Mouse (Mus musculus) MN1 (cell line): ENCODE data around the gene Best1.
A peak's percentile ranks its signal among the peaks of the same experiment; 100 is the strongest.

Experiments used
- DNase-seq: peaks from one replicate; pipeline ENCODE4 v3.0.0-alpha.2; 2016; ENCODE audit warnings: low spot score

The Best1 gene

DNA sequence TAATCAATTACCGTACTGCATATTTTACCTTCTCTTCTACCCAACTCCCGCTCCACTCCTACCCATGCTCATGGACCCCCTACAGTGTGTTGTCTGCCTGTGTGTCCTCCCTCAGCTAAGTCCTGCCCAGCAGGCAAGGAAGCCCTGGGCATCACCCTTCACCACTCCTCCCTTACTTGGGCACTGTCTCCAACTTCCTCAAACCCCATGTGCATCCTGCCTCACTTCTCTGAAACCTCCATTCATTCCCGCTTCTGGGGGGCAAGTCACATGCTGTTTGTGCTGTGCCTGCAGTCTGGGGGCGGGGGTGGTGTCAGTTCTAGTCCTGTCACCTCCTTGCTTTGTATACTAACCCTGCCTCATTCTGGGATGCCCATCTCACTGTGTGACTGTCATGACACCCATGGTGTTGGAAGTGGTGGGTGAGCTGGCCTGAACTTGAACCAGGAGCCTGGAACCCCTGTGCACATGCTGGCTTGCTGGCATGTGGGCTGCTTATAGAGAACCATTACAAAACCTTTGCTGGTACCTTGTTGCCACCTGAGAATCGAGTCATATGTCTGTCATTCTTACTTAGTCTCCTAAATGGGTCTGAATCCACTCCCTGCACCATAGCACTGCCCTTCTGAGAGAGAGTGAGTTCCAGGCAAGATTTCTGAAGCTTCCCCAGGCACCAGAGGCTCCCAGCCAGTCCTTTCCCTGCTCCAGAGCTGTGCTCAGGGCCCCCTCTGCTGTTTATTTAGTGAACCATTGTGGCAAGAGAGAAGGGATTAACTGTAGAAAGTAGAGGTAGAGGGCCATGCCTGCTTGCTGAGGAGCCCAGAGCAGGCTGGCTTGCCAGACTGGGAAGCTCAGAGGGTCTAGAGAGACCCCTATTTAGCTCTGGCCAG lies 21.2 kb upstream of the Best1 start:
- DNase-seq, result peak; percentile 44

DNA sequence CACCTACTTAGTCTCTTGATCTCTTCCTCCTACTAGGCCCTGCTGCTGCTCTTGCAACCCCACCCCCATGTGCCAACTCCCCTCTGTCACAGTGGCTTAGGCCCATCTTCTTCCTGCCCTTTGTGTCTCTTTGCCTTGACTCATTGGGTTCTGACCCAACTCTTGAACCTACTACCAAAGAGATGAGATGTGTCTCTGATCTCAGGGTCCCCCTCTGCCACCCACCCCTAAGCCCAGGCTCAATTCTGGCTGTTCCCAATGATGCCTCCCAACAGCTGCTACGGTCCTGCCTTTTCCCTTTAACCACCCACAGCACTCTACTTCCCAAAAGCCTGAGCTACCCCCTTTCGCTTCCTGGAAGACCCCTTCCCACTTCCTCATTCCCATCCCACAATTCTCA lies 20.5 kb upstream of the Best1 start:
- DNase-seq, result no peak

DNA sequence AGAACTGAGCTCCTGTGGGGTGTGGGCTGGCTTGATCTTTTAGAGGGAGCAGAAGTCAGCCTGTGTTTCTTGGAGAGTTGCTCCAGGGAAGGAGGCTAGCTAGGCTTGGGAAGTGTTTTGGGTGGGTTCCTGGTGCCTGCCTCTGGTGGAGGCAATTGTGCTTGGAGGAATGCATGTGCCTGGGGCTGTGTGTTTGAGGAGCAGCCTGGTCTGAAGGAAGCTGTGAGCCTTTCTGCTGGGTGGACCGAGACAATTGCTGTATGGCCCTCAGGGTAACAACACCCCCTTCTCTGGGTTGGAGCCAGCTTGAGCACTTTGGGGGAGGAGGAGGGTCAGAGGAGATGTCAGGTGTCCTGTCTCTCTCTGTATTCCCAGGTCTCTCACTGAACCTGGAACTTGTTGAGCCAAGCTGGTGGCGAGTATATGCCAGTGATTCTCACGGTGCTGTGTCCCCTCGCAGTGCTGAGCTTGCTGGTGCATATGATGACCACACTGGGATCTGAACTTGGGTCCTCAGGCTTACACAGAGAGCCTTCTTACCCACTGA lies 17.9 kb upstream of the Best1 start:
- no peak for DNase-seq

DNA sequence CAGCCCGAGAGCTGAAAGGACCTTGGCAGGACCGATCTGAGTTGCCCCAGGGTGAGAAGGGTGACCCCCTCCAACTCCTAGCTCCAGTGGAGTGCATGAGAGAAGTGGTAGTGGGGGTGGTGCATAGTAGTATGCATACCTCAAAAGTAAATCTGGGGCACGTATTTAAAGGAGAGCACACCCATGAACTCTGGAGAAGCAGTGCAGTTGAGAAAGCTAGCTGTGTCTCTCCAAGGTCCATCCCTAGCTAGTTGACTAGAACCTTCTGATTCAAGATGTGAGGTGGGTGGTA lies 17.0 kb upstream of the Best1 start:
- no peak for DNase-seq

DNA sequence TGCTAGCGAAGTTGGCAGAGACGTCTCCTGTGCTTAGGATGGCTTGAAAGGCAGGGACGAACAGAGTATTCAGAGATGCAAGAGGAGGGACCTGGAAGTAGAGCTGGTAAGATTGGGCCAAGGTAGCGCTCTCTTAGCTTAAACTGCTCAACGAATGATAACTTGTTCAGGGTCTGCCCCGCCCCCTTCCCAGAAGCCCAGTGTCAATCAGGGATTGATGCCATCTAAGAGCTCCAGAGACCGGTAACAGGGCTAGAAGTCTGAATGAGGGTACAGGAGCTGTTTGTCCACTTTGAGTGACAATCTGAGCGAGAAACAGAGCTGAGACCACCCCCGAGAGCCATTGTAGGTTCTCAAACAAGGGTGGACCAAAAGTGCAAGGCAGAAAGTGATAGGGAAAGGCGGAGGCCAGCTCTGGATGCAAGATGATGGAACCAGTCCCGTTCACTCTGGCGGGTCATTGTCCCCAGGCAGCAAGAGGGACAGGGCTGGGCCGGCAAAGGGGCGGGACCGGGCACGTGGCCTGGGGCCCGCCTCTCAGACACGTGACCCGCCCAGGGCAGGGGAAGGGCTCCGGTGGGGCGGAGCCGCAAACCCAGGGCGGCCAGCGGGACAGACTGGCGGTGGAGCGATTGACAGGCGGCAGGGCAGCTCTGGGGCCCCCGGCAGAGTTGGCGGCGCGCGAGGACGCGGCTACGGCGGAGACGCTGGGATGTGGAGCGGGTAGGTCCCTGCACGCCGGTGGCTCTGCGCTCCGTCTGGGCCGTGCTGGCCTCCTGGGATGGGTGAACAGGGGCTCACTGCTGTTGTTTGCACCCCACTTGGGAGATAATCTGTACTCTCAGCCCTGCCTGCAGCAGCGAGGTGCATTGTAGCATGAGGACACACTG lies 16.4 kb upstream of the Best1 start:
- peak; percentile 70 for DNase-seq

DNA sequence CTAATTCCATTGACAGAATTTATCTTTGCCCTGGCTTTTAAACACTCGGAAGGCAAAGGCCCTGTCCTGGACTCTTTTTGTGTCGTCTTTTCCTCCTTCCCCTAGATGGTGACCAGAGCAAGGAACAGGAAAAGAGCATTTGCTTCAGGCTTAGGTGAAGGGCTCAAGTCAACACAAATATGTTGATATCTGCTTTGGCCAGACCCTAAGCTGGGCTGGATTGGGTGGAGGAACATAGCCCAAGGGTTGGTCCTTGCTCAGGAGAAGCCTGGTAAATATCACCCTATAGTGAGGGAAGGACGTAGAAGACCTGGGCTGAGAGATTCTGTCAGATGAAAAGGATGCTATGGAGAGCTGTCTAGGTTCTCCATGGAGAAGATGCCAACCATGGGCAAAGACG lies 14.7 kb upstream of the Best1 start:
- DNase-seq, result no peak

DNA sequence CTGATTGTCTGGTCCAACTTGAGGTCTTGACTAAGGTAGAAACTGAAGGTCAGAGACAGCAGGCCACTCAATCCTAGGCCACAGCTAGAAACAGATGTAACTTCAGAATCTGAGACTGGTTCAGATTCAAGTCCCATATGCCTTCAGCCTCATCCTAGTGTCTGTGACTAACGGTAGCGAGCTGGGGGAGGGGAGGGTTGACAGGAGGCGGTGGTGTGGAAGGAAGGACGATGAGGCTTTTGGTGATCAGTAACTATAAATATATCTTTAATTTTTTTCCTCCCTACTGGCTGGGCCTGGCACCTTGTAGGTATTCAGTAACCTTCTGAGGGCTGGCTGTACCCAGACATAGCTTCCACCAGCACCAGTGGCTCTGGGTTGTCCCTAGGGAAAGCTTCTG lies 14.0 kb upstream of the Best1 start:
- no peak for DNase-seq

DNA sequence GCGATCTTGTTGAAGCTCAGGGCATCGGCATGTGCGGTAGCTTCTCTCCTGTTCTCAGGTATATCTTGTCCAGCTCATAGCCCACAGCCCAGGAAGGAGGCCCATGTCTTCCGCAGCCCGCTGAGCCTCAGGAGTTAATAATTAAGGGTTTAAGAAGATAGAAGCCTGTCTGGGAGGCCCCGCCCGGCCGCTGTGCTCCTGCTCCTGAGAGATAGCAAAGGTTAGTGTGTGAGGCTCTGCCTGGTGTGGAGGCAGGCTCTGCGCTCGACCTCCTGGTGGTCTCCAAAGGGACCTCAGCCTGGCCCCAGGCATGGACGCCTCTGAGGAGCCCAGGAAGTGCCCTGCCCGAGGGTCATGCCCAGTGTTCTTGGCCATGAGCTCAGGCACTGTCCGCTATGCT lies 13.4 kb upstream of the Best1 start:
- no peak for DNase-seq

DNA sequence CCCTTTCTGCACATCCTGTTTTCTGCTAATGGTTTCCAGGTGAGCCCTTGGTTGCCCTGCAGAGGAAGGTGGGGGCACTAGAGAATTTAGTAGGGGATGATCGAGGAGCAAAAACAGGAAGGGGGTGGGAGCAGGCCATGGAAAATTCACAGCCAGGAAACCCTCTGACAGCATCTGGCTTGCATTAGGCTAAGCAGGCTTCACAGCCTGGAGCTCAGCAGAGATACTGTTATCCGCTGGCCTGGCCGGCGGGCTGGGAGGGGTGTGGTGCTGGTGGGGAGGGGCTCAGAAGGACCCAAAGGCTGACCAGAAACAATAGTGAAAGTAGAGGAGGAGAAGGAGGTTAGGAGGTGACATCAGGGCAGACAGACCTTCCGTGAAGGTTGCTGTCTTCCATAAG lies 12.5 kb upstream of the Best1 start:
- no peak for DNase-seq

DNA sequence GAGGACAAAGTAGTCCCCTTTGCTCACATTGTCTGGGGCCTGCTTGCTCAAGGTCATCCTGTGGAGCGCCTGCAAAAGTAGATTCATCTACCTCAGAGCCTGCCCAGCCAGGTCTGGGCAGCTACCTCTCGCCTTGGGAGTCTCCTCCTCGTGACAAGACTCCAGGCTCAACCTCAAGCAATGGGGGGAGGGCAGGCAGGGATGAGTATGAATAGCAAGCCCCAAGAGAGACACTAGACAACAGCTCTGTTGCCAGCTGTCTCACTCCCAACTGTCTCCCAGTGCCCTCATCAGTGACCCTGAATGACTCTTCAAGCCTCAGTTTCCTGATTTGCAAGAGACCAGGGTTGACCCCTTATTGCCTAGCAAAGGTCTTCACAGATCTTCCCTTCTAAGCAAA lies 11.9 kb upstream of the Best1 start:
- DNase-seq, result no peak

DNA sequence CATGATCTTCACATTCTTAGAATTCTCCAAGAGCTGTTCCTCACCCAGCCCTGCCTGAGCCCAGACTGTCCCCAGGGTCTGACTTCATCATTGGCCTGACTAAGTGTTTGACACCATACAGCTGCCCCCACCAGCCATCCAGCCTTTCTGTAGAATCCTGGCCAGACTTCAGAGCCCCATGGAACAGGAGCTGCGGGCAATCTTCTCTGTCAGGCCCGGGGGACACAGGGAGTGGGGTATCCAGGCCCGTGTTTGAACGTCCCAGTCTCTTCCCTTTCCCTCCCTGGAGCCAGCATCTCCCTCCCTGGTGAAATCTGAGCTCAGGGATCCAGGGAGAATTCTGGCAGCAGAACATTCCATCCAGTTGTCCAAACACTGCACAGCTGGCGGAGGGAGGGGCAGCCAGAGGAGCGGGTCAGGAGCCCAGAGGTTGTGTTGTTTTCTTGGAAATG lies 11.4 kb upstream of the Best1 start:
- DNase-seq, result no peak

DNA sequence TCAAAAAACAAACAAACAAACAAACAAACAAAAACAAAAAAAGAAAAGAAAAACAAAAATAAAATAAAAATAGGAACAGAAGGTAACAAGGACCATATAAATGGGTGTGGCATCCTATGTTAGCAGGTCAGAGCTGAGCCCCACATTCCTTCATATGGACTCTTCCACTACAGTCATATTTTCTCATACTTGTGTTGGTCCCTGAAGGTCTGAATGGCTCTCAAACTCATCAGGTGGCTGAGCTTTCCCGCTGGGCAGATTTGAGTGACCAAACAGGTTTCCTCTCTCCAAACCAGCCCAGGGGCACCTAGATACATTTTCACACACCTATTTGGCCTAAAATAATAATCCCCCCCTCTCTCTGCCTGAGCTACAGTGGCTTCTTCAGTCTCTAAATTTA lies 10.0 kb upstream of the Best1 start:
- DNase-seq, result no peak

DNA sequence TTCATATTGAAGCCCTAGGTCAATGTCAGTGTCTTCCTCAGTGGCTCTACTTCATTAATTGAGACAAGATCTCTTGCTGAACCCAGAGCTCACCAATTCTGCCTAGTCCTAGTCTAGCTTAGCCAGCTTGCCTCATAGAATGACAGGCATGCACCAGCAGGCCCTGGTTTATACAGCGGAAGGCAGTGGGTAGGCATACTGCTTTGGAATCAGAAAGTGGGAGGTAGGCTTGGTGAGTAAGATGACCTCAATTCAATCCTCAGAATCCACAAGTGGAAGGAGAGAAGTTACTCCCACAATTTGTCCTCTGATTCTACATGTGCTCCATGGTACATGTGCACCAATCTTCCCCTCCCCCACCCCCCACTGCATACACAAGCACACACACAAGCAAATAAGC lies 2.3 kb upstream of the Best1 start:
- DNase-seq, result no peak

DNA sequence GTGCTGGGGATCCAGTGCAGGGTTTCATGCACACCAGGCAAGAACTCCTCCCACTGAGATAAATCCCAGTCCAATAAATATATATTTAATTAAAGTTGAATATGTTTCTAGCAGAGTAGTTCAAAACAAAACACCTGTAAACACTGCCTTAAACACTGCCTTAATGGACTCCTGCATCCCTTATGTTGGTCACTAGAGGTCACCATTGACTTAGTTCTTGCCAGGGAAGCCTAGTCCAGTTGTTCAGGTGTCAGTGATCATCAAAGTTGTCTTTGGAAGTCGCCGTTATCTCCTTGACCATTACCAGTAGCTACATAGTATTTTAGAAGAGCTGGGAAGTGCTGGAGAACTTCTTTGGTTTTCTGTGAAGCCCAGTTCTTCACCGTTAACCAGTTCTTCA lies 1.1 kb downstream of the Best1 start:
- peak; percentile 58 for DNase-seq

DNA sequence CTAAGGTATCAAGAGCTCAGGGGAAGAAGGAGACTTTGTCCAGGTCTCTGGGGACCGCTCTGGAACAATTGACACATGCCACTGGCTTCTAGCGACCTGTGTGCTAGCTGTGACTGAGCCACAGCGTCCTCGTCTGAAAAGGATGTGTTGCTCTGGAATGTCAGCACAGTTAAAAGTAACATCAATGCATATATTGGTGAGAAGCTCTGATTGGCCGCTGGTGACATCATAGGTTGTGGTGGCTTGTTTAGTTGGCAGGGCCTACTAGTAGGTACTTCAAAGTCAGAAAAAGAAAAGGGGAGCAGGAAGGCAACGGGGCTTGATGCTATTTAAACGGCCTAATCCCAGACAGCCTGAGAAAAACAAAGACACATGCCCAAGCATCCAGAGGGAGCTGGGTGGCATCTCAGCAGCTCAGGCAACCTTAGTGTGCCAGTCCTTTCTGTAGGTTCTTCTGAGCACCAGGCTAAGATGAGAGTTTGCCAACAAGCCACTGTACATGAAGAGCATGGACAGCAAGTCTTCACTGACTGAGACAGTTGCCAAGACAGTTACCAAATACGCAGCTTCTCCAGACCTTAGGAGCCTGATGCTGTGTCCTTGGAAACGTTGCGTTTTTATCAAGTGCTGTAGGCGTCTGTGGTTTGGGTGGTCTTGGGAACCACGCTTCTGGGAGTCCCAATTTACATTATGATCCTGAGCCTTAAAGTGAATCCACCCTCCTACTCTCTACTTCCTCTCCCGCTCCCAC lies 2.5 kb downstream of the Best1 start:
- no peak for DNase-seq

DNA sequence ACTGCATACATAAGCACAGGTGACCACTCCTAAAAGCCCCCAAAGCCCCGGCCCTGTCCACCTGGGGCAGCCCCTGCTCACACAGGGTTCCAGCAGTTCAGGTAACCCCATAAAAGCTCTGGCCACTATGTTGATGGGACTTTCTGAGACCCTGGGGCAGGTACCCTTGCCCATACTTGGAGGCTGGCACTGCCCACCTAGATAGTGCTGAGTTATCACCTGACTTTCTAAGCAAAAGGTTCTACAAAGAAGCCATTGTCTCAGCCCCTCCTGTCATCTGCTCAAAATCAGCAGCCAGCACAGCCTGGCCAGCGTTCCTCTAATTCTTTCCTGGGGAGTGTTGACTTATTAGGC lies 3.4 kb downstream of the Best1 start:
- DNase-seq, result no peak

DNA sequence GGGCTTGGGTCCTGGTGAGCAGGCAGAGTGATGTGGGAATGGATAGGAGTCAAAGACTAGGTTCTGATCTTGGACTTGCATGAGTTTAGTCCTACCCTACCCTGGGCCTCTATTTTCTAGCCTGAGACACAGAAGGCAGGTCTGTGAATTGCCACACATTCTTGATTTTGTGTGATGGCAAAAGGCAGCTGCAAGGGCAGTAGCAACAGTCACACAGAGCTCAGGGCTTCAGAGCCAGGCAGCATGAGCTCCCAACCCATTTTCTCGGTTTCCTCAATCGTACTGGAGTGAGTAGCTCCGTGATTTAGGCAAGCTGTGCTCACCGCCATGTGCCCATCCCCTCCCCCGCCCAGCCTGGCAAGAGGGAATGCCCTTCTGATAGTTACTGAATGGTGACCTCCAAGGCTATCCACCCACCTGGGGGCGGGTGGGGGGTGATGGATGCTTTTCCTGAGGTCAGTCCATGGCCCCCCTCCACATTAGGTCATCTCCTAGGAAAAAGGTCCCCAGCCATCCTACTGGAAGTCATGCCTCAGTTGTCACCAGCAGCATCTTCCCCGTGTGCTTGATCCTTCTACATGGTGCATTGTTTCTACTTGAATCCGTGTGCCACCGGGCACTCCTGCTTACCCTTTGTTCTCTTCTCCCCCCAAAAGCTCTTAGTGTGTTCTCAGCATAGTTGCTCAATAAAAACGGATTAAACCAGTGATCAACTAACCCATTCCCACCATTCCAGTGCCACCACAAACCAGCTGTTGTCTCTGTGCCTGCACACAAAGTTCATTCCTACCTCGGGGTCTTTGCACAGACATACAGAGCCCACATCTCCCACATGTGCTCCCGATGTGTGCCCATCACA lies 4.0 kb downstream of the Best1 start:
- no peak for DNase-seq

DNA sequence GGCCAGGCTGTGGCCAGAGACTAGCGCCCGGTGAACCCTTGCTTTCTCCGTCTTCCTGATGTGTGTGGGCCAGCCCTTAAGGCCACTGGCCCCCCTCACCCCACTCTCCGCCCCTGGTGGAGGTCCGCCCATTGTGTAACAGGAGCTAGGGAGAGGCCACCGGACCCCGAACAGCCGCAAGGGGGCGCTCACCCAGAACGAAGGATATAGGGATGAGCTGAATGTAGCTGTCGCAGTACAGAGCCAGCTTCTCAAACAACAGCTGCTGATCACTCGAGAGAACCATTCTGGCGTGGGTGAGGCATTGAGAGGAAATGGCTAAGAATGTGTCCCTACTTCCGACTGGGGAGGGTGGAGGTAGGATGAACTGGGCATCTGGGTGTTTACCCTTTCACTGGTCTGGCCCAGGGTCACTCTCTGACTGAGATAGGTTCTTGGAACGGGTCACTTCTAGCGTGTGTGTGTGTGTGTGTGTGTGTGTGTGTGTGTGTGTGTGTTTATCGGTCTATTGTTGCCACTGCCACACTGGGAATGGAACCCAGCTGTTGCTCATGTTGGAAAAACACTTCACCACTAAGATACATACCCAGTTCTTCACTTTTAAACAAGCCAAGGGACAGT lies 8.3 kb downstream of the Best1 start:
- DNase-seq, result no peak

DNA sequence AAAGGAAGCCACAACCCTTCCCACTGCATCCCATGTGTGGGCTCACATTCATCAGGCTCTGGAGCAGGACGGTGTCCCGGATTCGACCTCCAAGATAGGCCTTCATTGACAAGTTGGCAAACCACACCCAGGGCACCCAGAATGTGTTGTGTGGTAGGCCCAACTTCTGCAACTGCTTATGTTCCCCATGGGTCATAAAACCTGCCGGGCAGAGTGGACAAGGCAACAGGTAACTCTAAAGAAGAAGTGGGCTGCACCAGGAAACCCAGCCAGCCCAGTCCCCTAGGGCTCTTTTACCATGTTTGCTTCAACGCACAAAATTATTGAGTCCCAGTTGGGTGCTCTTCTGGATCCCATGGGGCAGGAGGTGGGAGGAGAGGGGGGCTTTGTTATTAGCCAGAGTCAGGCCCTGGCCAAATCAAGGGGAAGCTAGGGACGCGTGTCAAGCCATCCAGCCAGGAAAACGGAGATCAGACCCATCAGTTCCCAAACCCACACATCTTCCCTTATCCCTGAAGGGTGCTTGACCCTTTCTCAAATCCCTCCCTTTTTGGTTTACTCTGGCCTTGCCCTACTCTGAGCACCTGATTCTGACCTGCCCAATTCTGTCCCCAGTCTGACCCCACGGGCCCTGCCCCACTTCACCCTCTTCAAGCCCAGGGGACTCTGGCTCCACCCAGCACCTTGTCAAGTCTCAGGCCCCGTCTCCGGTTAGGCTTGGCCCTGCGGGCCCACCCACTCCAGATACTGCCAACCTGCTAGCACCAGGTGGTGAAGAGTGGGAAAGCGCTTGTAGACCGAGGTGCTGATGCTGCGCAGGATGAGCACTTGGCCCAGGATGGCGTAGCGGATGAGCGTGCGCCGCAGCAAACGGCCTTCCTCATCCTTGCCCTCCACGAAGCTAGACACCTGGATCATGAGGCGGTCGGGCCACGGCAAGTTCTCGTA lies 9.1 kb downstream of the Best1 start:
- DNase-seq, result no peak

DNA sequence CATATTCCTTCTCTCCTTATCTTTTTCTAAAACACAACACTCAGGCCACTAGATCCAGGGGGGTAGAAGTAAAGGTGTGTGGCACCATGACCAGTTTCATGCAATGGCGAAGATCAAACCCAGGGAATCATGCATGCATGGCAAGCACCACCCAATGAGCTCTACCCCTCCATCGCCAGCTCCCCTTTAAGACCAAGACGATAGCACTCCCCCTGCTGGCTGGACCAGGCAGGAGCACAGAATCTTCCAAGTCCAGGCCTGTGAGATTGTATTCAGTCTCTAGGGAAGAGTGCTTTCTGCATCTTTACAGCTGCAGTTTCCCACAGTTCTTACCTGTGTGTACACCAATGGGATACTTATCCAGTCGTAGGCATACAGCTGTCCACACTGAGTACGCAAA lies 10.1 kb downstream of the Best1 start:
- DNase-seq, result peak; percentile 76
